Mouse (Mus musculus) liver, adult 2 months (tissue): ENCODE data around the gene Asb1. TPM values are rescaled to one million over a fixed set of nuclear protein-coding genes. Genes with fewer than 3 reads are reported as not detected.

Experiments used
- DNase-seq: peaks from one replicate; pipeline ENCODE4 v3.0.0-alpha.2; 2011; ENCODE audit warnings: low read depth, low spot score; ENCODE audit errors: extremely low read depth
- H3K27ac ChIP-seq: fragments of 200-500 bp; replicated peaks from 2 replicates; pipeline ENCODE4 v1.5.1; 2012; ENCODE audit warnings: low read depth, mild to moderate bottlenecking, control low read depth, inconsistent platforms, low read length; ENCODE audit not compliant: insufficient read depth
- H3K27me3 ChIP-seq: fragments of 200-500 bp; 2 replicates; pipeline ENCODE4 v1.6.1; 2012; ENCODE audit warnings: mild to moderate bottlenecking, moderate library complexity, low read length, inconsistent platforms; ENCODE audit not compliant: control insufficient read depth, insufficient read depth
- H3K36me3 ChIP-seq: fragments of 200-500 bp; 2 replicates; pipeline ENCODE4 v1.6.1; 2012; ENCODE audit warnings: low read length, inconsistent platforms; ENCODE audit not compliant: control insufficient read depth, insufficient read depth
- H3K4me1 ChIP-seq: fragments of 200-500 bp; 2 replicates; pipeline ENCODE4 v1.6.1; 2011; ENCODE audit warnings: low read length; ENCODE audit not compliant: control insufficient read depth, insufficient read depth
- H3K4me3 ChIP-seq: fragments of 200-500 bp; 2 replicates; pipeline ENCODE4 v1.5.1; 2011; ENCODE audit warnings: low read depth, mild to moderate bottlenecking, control low read depth, low read length, moderate library complexity; ENCODE audit not compliant: insufficient read depth
- H3K79me2 ChIP-seq: fragments of 200-500 bp; 2 replicates; pipeline ENCODE4 v1.6.1; 2012; ENCODE audit warnings: inconsistent platforms, mild to moderate bottlenecking, low read length, moderate library complexity; ENCODE audit not compliant: control insufficient read depth, insufficient read depth
- H3K9ac ChIP-seq: fragments of 200-500 bp; 2 replicates; pipeline ENCODE4 v1.6.1; 2012; ENCODE audit warnings: low read depth, mild to moderate bottlenecking, control low read depth, inconsistent platforms, low read length
- CTCF ChIP-seq: fragments of 200-500 bp; IDR thresholded peaks from 2 replicates; pipeline ENCODE4 v1.5.1; 2011; ENCODE audit warnings: low read depth, low read length, control low read depth
- POLR2A ChIP-seq: fragments of 200-500 bp; IDR thresholded peaks from 2 replicates; pipeline ENCODE4 v1.6.1; 2011; ENCODE audit warnings: low read length, control low read depth; ENCODE audit not compliant: insufficient read depth; ENCODE audit errors: extremely low read depth
- WGBS: fragments of 180-500 bp; shearing (Covaris S2); methylation state at CpG from one replicate; pipeline ENCODE4 v1.1.7; 2018; 5-methylcytosine and 5-hydroxymethylcytosine counted together
- polyA plus RNA-seq: library from polyadenylated mRNA; depleted of rRNA; stranded (reverse); fragments of >200 nt; gene quantifications from 2 replicates; pipeline ENCODE4 v1.2.3, GENCODE M21; 2012
- total RNA-seq: library from RNA; depleted of rRNA; stranded (reverse); fragments of >200 nt; gene quantifications from 2 replicates; pipeline ENCODE4 v1.2.3, GENCODE M21; 2014

Gene Asb1
- total and polyA plus RNA-seq, 2 experiments = 3.5 to 4.6 TPM

DNA sequence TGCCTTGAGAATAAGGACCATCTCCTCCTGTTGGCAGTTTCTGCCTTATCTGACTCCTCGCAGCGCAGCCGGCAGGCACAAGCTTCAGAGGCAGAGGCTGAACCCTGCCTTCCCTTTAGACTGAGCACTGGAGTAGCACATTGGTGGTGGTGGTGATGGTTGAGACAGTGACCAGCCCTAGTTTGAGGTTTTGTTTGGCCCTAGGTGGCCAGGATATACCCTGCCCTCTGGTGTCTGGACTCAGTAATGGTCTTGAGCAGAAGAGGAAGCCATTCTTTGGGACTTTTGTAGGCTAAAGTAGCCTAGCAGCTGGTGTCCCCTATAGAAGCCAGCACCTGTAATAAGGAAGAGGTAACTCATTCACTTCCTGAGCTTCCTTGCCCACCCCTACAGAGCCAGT is 23.7 kb downstream of the Asb1 start:
- Histone ChIP-seq H3K9ac (no peak overlapping the region), H3K36me3 (no peaks in the 10 kb centered on the region), H3K27me3 (no peaks in the 10 kb centered on the region), H3K27ac (no peak overlapping the region), H3K79me2 (no peaks in the 10 kb centered on the region), H3K4me1 (no peaks in the 10 kb centered on the region), H3K4me3 (no peak overlapping the region)
- WGBS = 58% methylated on average over 3 of the region's 3 CpGs
- TF ChIP-seq POLR2A (no peak), CTCF (peak; percentile 47)
- DNase-seq = peak; percentile 5

DNA sequence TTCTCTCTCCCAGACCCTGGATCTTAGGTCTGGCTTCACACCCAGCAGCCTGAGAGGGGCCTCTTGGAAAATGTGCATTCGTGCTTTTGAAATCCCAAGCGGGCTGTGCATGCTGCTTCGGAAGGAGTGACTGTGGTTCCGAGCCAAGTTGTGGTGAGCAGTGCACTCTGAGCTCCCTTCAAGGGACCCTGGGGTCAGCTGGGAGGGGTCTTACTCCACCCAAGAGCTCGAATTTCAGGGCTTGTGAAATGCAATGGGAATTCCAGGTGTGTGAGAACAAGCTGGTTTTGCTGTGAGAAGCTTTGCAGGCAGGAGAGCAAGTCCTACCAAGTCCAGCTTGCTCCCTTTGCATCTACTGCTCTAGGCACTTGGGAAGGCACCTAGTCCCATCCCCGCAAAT is 24.3 kb downstream of the Asb1 start:
- WGBS = 68% methylated on average over 6 of the region's 6 CpGs
- no peak for TF ChIP-seq CTCF
- no peak for TF ChIP-seq POLR2A
- DNase-seq = no peak
- Histone ChIP-seq H3K27me3 (no peaks in the 10 kb centered on the region), H3K27ac (no peak overlapping the region), H3K9ac (no peak overlapping the region), H3K79me2 (no peaks in the 10 kb centered on the region), H3K4me1 (no peaks in the 10 kb centered on the region), H3K36me3 (no peaks in the 10 kb centered on the region), H3K4me3 (no peak overlapping the region)

DNA sequence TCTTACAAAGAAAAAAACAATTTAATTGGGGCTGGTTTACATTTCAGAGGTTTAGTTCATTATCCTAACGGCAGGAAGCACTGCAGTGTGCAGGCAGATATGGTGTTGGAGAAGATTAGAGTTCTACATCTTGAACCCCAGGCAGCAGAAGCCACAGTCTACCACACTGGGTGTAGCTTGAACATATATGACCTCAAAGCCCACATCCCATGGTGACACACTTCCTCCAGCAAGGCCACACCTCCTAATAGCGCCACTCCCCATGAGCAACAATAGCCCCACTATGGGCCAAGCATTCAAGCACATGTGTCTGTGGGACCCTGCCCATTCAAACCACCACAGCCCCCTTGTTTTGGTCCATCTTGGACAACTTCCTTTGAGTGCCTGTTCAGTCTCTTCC is 26.9 kb downstream of the Asb1 start:
- Histone ChIP-seq H3K4me3 (no peak overlapping the region), H3K9ac (no peak overlapping the region), H3K4me1 (no peaks in the 10 kb centered on the region), H3K27me3 (no peaks in the 10 kb centered on the region), H3K36me3 (no peaks in the 10 kb centered on the region), H3K27ac (no peak overlapping the region), H3K79me2 (no peaks in the 10 kb centered on the region)
- WGBS = 90% methylated on average over 2 of the region's 2 CpGs
- no peak for TF ChIP-seq CTCF
- no peak for TF ChIP-seq POLR2A
- DNase-seq = no peak

DNA sequence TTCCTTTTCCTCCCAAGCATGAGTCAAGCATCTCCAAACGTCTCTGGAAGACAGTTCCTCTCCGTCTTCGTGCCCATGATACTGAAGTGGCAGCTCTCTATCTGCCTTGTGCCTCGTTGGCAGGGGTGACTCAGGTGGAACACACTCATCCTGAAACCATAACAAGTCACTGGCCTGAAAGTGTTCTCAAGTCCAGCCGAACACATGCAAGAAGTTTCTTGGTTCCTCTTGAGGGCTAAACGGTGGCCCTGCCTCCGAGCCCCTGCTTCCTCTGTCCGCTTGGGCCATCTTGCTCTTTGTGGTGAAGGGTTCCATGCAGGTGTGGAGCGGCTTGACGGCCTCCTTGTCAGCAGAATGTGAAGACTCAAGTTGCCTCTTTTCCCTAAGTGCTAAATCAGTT is 32.1 kb downstream of the Asb1 start:
- no peak for DNase-seq
- Histone ChIP-seq H3K79me2 (no peaks in the 10 kb centered on the region), H3K27ac (no peak overlapping the region), H3K36me3 (no peaks in the 10 kb centered on the region), H3K9ac (no peak overlapping the region), H3K4me1 (no peaks in the 10 kb centered on the region), H3K27me3 (no peaks in the 10 kb centered on the region), H3K4me3 (no peak overlapping the region)
- 71% methylated on average over 10 of the region's 10 CpGs for WGBS
- TF ChIP-seq CTCF (no peak), POLR2A (no peak)

DNA sequence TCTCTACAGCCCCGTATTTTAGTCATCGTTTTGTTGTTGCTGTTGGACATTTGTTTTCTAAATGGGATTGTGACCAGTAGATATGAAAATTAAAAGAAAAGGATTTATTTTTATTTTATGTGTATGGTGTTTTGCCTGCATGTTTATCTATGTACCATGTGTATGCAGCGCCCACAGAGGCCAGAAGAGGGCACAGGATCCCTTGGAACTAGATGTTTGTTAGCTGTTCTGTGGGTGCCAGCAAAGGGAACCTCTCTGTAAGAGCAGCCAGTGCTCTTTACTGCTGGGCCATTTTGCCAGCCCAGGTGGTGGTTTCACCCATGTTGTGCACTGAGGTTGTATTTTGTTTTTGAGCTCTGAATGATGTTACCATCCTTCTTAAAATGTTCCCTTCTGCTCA is 33.9 kb downstream of the Asb1 start:
- no peak overlapping the region for H3K27ac ChIP-seq
- WGBS = 68% methylated on average over 3 of the region's 3 CpGs
- H3K9ac ChIP-seq = no peak overlapping the region
- H3K27me3 ChIP-seq = no peaks in the 10 kb centered on the region
- no peaks in the 10 kb centered on the region for H3K36me3 ChIP-seq
- peak; percentile 21 for DNase-seq
- H3K79me2 ChIP-seq = no peaks in the 10 kb centered on the region
- TF ChIP-seq POLR2A = no peak
- peak; percentile 53 for TF ChIP-seq CTCF
- H3K4me3 ChIP-seq = no peak overlapping the region
- H3K4me1 ChIP-seq = no peaks in the 10 kb centered on the region

DNA sequence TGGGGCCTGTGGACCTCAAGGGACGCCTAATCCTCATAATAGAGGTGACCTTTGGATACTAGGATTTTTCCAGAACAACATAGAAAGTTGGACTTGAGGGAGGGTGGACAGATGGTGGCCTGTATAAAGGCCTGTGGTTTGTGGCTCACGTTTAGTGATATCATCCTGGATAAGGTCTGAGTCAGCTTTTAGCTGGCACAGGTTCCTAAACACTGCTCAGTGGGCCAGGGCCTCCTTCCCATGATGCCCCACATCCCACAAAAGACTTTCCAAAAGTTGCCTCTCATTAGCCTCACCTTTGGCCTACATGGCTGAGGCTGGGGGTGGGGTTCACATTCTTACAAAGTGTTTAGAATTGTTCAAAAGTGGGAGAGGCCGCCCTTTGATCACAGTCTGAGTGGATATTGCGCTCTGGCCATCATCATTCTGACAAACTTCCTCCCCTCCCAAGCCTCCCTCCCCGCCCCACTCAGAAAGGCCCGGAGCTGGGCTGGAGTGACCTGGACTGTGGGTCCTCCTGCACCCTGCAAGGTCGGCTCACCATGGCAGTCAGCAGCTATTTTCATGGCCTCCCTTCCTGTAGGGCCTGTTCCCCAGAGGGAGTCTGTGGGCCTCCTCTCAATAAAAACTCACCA is 37.7 kb downstream of the Asb1 start:
- Histone ChIP-seq H3K4me3 (no peak overlapping the region), H3K9ac (no peak overlapping the region), H3K36me3 (no peaks in the 10 kb centered on the region), H3K27me3 (no peaks in the 10 kb centered on the region), H3K27ac (no peak overlapping the region), H3K79me2 (no peaks in the 10 kb centered on the region), H3K4me1 (no peaks in the 10 kb centered on the region)
- WGBS = 66% methylated on average over 7 of the region's 7 CpGs
- TF ChIP-seq CTCF = no peak
- no peak for TF ChIP-seq POLR2A
- DNase-seq = no peak
